Mouse (Mus musculus): ENCODE measurements at regions not wholly inside any gene's neighbourhood (a gene's known extent, or its start where the extent isn't known, plus 50 kb on each side); places are given as distances from the start of the nearest gene placed in this dataset.

- no peak for DNase-seq (ENCODE audit: low read depth, low spot score)
Observed at GRCm38 (mm10) chr8:10931266-10931665, 77.0 kb downstream of the Irs2 start.

- no peak for DNase-seq (ENCODE audit: low read depth, low spot score)
Observed at GRCm38 (mm10) chr8:10928836-10929235, 79.4 kb downstream of the Irs2 start.

- peak; percentile 60 for DNase-seq (ENCODE audit: low read depth, low spot score)
Observed at GRCm38 (mm10) chr8:10928342-10928794, 79.9 kb downstream of the Irs2 start.

- DNase-seq (ENCODE audit: low read depth, low spot score), result no peak
Observed at GRCm38 (mm10) chr8:10927187-10927586, 81.1 kb downstream of the Irs2 start.

- no peak for DNase-seq (ENCODE audit: low read depth, low spot score)
Observed at GRCm38 (mm10) chr8:10926518-10926915, 81.7 kb downstream of the Irs2 start.

GRCm38 (mm10) chr8:10925582-10926517, 82.4 kb downstream of the Irs2 start:
- DNase-seq (ENCODE audit: low read depth, low spot score), result no peak

GRCm38 (mm10) chr8:10924526-10925199, 83.6 kb downstream of the Irs2 start:
- no peak for DNase-seq (ENCODE audit: low read depth, low spot score)

GRCm38 (mm10) chr8:10924001-10924490, 84.2 kb downstream of the Irs2 start:
- no peak for DNase-seq (ENCODE audit: low read depth, low spot score)

GRCm38 (mm10) chr8:10923071-10924000, 84.9 kb downstream of the Irs2 start:
- no peak for DNase-seq (ENCODE audit: low read depth, low spot score)

GRCm38 (mm10) chr8:10922209-10923030, 85.8 kb downstream of the Irs2 start:
- no peak for DNase-seq (ENCODE audit: low read depth, low spot score)

GRCm38 (mm10) chr8:10921439-10922191, 86.6 kb downstream of the Irs2 start:
- DNase-seq (ENCODE audit: low read depth, low spot score), result no peak

- no peak for DNase-seq (ENCODE audit: low read depth, low spot score)
Observed at GRCm38 (mm10) chr8:10919620-10920019, 88.6 kb downstream of the Irs2 start.

- no peak for DNase-seq (ENCODE audit: low read depth, low spot score)
Observed at GRCm38 (mm10) chr8:10918403-10919035, 89.7 kb downstream of the Irs2 start.

GRCm38 (mm10) chr8:10914616-10915015, 93.6 kb downstream of the Irs2 start:
- no peak for DNase-seq (ENCODE audit: low read depth, low spot score)

- no peak for DNase-seq (ENCODE audit: low read depth, low spot score)
Observed at GRCm38 (mm10) chr8:10912436-10912835, 95.8 kb downstream of the Irs2 start.

GRCm38 (mm10) chr8:10911371-10911770, 96.9 kb downstream of the Irs2 start:
- no peak for DNase-seq (ENCODE audit: low read depth, low spot score)

GRCm38 (mm10) chr8:10910954-10911353, 97.3 kb downstream of the Irs2 start:
- DNase-seq (ENCODE audit: low read depth, low spot score), result no peak

- no peak for DNase-seq (ENCODE audit: low read depth, low spot score)
Observed at GRCm38 (mm10) chr8:10910244-10910872, 97.9 kb downstream of the Irs2 start.

GRCm38 (mm10) chr8:10909155-10909554, 99.1 kb downstream of the Irs2 start:
- no peak for DNase-seq (ENCODE audit: low read depth, low spot score)

Data from brain, embryonic 18.5 days (tissue).